Mouse (Mus musculus) layer of hippocampus, adult 9-10 months (tissue): ENCODE results near the gene Dclk1.

ENCODE experiments used
- DNase-seq: peaks from one replicate; pipeline ENCODE4 v3.0.0; 2022; ENCODE audit warnings: low spot score

The Dclk1 gene

GRCm38 (mm10) chr3:55260139-55260538 lies 18.0 kb downstream of the Dclk1 start:
- DNase-seq = no peak

GRCm38 (mm10) chr3:55266091-55266490 lies 23.9 kb downstream of the Dclk1 start:
- no peak for DNase-seq

- DNase-seq = no peak
These were observed 27.6 kb downstream of the Dclk1 start for GRCm38 (mm10) chr3:55269802-55270201.

DNA sequence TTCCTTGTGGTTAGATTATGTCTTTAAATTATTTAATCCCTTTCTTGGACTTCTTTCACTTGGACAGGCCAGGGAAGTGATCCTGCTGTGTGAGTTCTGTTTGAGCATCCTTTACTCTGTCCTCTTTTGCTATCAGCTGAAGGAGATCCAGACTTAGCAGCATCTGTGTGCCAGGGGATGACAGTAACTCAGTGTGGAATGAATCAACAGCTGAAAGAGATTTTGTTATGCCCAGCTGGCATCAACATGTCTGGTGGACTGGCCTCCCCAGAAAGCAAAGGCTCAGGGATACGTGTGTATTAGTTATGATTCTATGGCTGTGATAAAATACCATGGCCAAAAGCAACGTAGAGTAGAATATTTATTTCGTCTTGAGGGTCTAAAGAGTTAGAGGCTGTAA lies 28.2 kb downstream of the Dclk1 start:
- no peak for DNase-seq

DNA sequence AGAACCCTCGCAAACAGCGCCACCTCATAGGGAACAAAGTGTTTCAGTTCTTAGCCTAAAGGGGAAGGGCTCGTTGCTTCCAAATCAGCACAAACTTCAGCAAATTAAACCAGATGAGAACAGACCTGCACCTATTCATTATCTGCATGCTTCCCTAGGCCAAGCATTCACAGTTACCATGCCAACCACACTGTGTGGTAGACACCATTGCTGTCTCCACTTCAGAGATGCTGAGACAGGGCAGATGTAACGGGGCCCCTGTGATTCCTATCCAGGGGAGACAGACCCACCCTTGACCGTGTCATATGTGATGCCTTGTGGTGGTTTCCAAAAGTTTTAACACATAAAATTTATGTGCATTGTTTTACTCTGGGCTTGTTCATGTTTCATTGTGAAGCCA lies 28.8 kb downstream of the Dclk1 start:
- no peak for DNase-seq

- DNase-seq = no peak
These were observed 30.4 kb downstream of the Dclk1 start for GRCm38 (mm10) chr3:55272536-55272935.

DNA sequence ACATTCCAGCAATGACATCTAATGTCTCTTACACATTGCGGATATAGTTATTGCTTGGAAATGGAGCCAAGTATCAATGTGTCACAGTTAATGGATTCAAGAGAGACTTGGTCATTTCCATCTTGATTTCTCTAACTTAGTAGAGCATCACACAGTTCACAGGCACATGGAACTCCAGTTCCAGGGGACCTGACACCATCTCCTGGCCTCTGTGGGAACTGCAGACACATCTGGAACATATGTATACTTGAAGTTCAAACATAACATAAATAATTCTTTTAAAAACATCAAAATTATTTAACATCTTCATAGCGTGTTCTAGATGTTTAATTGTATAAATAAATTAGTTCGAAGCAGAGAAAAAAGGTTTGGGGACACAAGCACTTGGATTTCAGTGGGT lies 34.3 kb downstream of the Dclk1 start:
- DNase-seq = no peak

DNA sequence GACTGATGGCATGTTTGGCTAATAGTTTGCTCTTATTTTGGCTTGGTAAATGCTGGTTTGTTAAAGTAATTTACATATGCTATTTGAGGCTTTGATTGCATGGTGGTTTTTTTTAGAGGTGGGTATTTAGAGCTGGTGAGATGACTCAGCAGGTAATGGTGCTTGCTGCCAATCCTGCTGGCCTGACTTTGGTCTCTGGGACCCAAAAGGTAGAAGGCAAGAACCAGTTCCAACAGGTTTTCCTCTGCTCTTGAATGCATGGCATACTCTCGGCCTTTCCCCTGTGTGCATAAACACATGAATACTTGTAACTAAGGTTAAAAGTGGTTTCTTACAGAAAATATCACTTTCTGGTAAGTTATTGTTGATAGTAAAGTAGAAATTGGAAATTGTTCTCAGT lies 34.7 kb downstream of the Dclk1 start:
- DNase-seq = no peak

DNA sequence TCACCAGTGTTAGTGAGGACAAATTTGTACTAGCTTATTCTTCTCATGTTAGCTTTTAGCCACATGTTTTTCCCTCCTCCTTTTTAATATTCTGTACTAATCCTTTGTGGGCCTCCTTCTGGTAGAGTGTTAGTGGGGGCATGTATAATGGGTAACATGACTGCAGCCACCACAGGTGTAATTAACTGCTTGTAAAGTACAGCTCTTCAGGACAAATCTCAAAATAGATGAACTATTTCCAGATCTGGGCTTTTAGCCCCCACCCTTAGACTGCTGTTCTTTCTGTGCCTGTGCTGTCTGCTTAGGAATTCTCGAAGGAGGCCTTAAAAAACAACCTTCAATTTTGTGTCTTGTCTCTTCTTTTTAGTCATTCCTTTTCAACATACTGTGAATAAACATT lies 35.7 kb downstream of the Dclk1 start:
- no peak for DNase-seq

GRCm38 (mm10) chr3:55279923-55280322 lies 37.8 kb downstream of the Dclk1 start:
- DNase-seq = no peak

DNA sequence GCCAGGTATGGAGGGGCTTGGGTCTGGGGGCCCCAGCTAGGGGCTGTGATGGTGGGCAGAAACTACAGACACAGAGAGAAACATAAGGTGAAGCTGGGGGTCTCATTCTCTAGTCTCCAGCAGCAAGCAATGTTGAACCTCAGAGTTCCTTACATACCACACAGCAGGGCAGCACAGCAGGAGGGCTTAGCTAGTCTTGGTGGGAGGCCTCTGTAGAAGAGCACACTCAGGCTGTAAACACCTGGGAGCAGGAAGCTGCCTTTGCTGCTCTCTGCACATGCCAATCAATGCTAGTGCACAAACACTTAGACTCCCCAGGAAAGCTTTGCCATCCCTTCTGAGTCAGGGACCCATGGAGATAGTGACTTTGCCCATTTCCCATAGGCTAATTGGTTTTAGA lies 38.3 kb downstream of the Dclk1 start:
- no peak for DNase-seq

DNA sequence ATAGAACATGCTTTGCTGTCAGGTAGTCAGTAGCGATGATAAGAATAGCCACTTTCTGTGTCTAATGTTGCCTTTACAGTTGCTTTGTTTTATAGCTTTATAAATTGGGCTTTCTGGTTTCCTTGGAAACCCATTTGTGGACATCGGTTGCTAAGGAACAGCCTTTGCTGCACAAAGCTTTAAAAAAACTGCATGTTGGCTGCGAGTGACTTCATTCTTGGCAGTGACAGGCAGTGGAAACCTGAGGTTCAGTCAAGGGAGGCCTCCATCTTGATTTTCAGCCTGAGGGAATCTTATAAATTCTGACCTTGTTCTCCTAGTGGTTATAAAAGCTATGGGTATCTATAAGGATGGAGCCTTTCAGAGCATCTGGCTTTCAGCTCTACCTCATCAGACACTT lies 42.1 kb downstream of the Dclk1 start:
- peak; percentile 48 for DNase-seq

DNA sequence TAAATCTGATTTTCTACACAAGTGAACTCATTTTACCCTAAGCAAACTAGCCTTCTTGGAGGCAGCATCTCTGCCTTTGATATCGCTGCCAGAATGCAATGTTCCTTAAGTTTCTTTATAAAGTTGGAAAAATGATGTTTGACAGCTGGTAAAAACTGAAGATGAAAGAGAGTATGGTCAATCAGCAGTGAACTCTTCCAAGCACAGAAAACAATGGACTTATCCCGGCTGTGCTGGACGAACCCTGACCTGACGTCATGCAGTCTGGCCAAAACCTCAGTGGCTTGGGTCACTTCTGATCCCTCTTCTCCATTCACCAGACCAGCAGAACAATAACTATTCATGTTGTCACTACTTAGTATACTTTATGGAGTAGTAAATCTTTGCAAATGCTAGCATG lies 46.6 kb downstream of the Dclk1 start:
- no peak for DNase-seq

- no peak for DNase-seq
These were observed 49.8 kb downstream of the Dclk1 start for GRCm38 (mm10) chr3:55291964-55292363.

DNA sequence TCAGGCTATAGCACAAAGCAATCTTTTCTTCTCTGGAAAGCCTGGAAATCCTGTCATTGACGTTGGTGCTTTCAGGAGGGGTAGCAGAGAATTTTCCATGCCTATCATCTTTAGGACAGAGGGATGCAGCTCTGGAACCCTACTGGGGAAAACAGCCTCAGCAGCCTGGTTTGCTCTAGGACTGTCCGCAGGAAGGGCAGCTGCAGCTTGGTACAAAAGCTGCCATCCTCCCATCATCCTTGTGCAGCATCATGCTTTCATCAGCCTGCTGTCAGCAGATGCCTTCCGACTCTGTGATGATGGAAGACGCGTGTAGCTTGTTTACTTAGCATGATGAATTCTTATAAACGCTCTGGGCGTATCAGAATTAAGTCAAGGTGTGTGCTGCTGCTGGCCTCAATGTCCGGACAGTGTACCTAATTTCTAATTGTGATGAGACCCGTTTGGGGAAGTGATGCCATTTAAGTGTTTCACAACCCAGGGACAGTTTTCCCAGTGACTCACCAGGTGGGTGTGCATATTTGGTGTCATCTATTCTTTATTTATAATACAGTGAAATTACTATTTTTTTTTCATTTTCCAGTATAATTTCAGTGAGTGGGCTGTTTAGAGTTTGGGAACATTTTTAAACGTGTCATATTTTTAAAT lies 50.7 kb downstream of the Dclk1 start:
- no peak for DNase-seq

GRCm38 (mm10) chr3:55305653-55306052 lies 63.5 kb downstream of the Dclk1 start:
- DNase-seq = no peak

- DNase-seq = no peak
These were observed 65.5 kb downstream of the Dclk1 start for GRCm38 (mm10) chr3:55307553-55308177.

DNA sequence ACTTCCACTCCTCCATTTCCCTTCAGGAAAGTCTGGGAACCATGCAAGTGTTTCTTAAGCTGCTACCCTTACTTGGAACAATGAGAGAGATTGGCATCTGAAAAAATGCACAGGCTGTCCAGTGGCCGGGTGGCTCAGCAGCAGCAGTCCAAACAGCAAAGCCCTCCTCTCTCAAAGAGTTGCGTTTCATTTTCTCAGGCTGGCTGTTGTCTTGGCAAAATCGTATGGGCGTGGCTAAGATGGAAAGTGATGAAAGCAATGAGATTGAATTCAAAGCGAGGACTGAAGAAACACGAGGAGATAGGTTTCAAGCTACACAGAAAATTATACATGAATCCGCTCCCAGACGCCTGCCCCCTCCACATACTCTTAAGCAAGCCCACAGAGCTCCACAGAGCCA lies 67.8 kb downstream of the Dclk1 start:
- DNase-seq = no peak

DNA sequence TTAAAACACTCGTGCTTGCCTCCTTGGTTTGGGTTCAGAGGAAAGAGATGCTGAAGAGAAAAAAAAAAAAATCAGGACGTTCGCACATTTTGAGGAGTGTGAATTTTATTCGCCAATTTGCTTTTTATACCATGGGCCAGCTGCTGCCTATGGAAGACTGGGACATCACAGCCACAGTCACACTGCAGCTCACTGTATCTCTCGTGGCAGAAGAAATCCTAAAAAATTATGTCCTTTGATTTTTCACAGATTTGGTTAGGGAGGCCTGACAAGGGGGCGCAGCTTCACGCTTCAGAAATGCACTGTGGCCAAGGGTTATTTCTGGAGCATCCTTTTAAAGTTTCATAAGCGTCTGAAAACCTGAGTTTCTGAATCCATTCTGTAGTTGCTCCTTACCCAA lies 73.7 kb downstream of the Dclk1 start:
- DNase-seq = no peak

DNA sequence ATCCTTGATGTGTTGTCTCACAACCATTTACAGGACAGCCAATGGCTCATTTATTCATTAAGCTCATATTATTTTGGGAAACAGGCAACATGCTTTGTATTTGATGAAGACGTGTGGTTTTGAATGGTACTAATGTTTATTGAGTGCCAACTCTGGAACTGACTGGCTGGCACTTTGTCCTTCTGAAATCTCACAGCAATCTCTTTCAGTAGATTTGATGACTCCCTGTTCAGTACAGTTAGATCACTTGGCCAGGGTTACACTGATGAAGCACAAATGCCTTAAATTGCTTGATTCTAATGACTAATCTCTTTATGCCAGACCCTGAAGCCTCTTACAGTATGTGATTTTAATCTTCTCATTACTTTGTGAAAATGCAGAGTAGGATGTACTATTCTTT lies 75.9 kb downstream of the Dclk1 start:
- no peak for DNase-seq

- no peak for DNase-seq
These were observed 78.4 kb downstream of the Dclk1 start for GRCm38 (mm10) chr3:55320572-55320971.

DNA sequence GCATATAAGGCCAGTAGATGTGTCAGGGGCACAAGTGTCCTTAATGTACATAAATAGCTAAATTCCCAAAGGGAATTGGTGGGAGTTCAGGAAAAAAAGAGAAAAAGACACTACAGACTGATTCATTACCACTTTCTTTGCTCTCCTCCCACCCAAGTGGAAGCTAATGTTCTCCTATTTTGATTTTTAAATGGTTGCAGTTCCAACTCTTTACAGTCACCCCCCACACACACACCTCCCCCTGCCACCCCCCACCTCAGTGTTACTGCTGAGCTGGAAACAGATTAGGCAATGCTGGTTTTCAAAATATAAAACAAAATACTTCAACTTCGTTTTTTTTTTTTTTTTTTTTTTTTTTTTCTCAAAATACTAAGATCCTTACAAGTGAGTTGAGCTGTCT lies 81.9 kb downstream of the Dclk1 start:
- DNase-seq = no peak

- DNase-seq = no peak
These were observed 88.3 kb downstream of the Dclk1 start for GRCm38 (mm10) chr3:55330496-55330895.

GRCm38 (mm10) chr3:55331694-55332093 lies 89.5 kb downstream of the Dclk1 start:
- no peak for DNase-seq
